Mouse (Mus musculus): Measurements from ENCODE around the gene Mcrip2.

- TF ChIP-seq ZNF384 (IDR thresholded peaks at IDR 0.05; ENCODE audit: low read depth, low read length): no peak
- no peak for TF ChIP-seq JUND (conservative IDR thresholded peaks at IDR 0.05; ENCODE audit: low read depth, low read length)
- no peak for TF ChIP-seq RCOR1 (conservative IDR thresholded peaks at IDR 0.05; ENCODE audit: low read depth, low read length)
- no peak for TF ChIP-seq ETS1 (conservative IDR thresholded peaks at IDR 0.05; ENCODE audit: low read depth, low read length)
- no peak for TF ChIP-seq POLR2A (IDR thresholded peaks at IDR 0.05; ENCODE audit: low read depth, low read length)
- TF ChIP-seq ZC3H11A (IDR thresholded peaks at IDR 0.05; ENCODE audit: low read depth, low read length): no peak
- no peak for TF ChIP-seq CTCF (conservative IDR thresholded peaks at IDR 0.05 in 1 of 2, IDR thresholded peaks at IDR 0.05 in 1 of 2; ENCODE audit: low read depth in 2 of 2, low read length in 2 of 2)
- no peak for TF ChIP-seq SMC3 (IDR thresholded peaks at IDR 0.05; ENCODE audit: low read depth, low read length)
- TF ChIP-seq CHD1 (IDR thresholded peaks at IDR 0.05; ENCODE audit: low read depth, low read length): no peak
- TF ChIP-seq USF1 (IDR thresholded peaks at IDR 0.05; ENCODE audit: low read depth, low read length): no peak
These were observed 34.5 kb upstream of the Mcrip2 start for GRCm38 (mm10) chr17:25903061-25903460.
